Mouse (Mus musculus): ENCODE data around the gene Repin1.

- TF ChIP-seq CTCF (IDR thresholded peaks at IDR 0.05; ENCODE audit: insufficient read depth, low read length) (no peak), POLR2A (IDR thresholded peaks at IDR 0.05; ENCODE audit: borderline replicate concordance, extremely low read depth, low read depth, low read length) (no peak)
Measured at GRCm38 (mm10) chr6:48623460-48623859, 29.8 kb downstream of the Repin1 start.

Data from lung, adult 2 months (tissue).